Mouse (Mus musculus) urinary bladder, postnatal 14 days (tissue): ENCODE measurements around the gene Sdhaf1.

Source experiments
- DNase-seq: peaks from one replicate; pipeline ENCODE4 v3.0.0; 2021; ENCODE audit warnings: low spot score

Sdhaf1 gene

GRCm38 (mm10) chr7:30293795-30294194, 29.9 kb downstream of the Sdhaf1 start:
- DNase-seq = no peak

DNA sequence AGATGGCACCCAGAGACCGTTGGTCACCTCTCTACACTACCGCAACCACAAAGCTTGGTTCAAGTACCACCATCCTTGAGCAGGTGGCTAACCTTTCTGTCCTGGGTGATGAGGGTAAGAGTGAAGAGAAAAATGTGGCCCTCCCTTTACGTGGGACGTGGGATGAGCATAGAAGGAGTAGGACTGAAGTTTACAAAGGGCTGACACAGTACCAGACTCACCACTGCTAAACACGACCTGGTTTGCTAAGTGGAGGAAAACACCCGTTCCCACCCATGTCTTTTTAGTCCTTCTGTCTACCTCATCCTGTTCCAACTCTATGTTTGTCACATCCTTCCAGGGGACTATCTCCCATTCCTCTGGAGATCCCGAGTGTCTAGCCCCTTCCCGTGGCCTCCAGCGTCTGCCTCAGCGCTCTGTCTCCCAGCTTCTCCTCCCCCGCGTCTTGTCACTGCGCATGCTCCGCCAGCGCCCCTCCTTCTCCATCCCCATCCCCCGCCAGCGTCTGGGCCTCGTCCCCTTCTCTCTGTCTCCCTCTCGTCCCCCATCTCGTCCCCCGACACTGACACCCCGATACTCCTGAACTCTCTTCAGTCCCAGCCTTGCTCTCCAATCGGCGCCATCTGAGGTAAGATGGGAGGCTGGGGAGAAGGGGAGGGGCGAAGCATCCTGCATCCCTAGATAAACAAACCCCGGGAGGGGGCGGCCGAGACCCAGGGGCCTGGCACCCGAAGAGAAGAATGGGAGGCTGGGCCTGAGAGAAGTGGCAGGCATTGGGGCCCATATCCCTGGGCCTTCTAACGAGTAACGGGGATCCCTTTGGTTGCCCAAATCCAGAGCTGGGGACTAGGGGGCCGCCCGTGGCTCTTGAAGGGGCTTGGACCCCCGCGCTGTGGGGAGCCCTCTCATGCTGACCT, 32.2 kb downstream of the Sdhaf1 start, which contains the start of gene Clip3:
Gene Clip3 (plus strand): TSS at position 514 of the 917 bp plus-strand sequence.
- DNase-seq = peak; percentile 76

GRCm38 (mm10) chr7:30289714-30290399, 33.8 kb downstream of the Sdhaf1 start:
- DNase-seq = no peak

GRCm38 (mm10) chr7:30289071-30289713, 34.5 kb downstream of the Sdhaf1 start:
- DNase-seq = no peak

DNA sequence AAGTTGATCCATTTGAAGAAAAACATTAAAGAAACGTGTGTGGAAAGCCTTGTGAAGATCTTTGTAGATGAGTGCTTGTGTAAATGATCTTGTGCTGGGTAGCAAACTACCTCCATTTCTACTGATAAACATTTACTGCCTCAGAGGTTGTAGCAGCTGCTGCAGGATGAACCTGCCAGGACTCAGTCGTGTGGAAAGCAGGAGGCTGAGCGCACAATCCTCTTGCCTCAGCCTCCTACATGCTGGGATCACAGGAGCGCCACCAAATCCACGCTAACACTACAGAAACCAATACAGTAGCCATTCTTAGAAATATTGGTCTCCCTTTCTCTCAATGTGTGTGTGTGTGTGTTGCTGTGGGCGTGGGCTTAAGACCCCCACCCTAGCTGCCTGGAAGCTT, 35.6 kb downstream of the Sdhaf1 start:
- no peak for DNase-seq

- no peak for DNase-seq
Observed at GRCm38 (mm10) chr7:30286701-30287410, 36.8 kb downstream of the Sdhaf1 start.

GRCm38 (mm10) chr7:30282740-30283139, 41.0 kb downstream of the Sdhaf1 start:
- no peak for DNase-seq

GRCm38 (mm10) chr7:30281522-30281921, 42.2 kb downstream of the Sdhaf1 start:
- DNase-seq = no peak

GRCm38 (mm10) chr7:30280670-30281138, 43.0 kb downstream of the Sdhaf1 start:
- DNase-seq = peak; percentile 90

GRCm38 (mm10) chr7:30279951-30280669, 43.6 kb downstream of the Sdhaf1 start, which contains the start of the genes Thap8 and Wdr62:
TSS of gene Thap8 (plus strand) at chr7:30280094.
TSS of gene Wdr62 (minus strand) at chr7:30280419.
- DNase-seq = peak; percentile 92

DNA sequence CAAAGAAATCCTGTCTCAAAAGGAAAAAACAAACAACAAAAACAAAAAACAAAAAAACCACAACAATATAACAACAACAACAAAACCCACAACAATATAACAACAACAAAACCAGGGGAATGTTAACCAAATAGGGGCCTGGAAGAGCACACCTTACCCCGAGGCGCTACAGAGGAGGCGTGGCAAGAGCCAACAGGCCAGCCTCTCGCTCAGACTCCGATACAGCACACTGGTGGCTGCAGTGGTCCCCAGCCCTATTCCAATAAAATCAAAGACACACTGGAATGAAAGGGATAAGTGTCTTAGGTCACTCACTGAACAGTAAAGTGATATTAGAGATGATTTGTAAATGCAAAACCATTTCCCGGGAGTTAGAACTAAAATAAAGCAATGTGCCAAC, 44.2 kb downstream of the Sdhaf1 start:
- DNase-seq = no peak

- DNase-seq = no peak
Observed at GRCm38 (mm10) chr7:30278911-30279310, 44.8 kb downstream of the Sdhaf1 start.

- no peak for DNase-seq
Observed at GRCm38 (mm10) chr7:30274383-30274782, 49.3 kb downstream of the Sdhaf1 start.
